Mouse (Mus musculus) megakaryocyte, embryonic 14.5 days (primary cell): ENCODE measurements around the gene Cpn1. TPM values are rescaled to one million over a fixed set of nuclear protein-coding genes. Genes with fewer than 3 reads are reported as not detected.

Source experiments
- H3K27me3 ChIP-seq: replicated peaks from 2 replicates; pipeline ENCODE3; 2012; ENCODE audit warnings: inconsistent platforms
- H3K36me3 ChIP-seq: replicated peaks from 2 replicates; pipeline ENCODE3; 2012; ENCODE audit warnings: low read length, inconsistent platforms, mixed read lengths
- H3K4me1 ChIP-seq: 2 replicates; pipeline ENCODE4 v1.6.1; 2012; ENCODE audit warnings: inconsistent platforms
- H3K4me3 ChIP-seq: replicated peaks from 2 replicates; pipeline ENCODE3; 2012; ENCODE audit warnings: moderate library complexity, mild to moderate bottlenecking, inconsistent platforms
- H3K9me3 ChIP-seq: 2 replicates; pipeline ENCODE4 v1.6.1; 2012; ENCODE audit warnings: inconsistent platforms
- FLI1 ChIP-seq: IDR thresholded peaks from 2 replicates; pipeline ENCODE4 v1.6.1; 2012; ENCODE audit warnings: low read length, inconsistent platforms, mixed read lengths
- GATA1 ChIP-seq: IDR thresholded peaks from 3 replicates; pipeline ENCODE4 v1.6.1; 2012; ENCODE audit warnings: mixed read lengths, low read length, inconsistent platforms, borderline replicate concordance
- polyA plus RNA-seq: library from polyadenylated mRNA; stranded (reverse); fragments of >175 nt; gene quantifications from 2 replicates; pipeline ENCODE4 v1.2.3, GENCODE M21; 2012; ENCODE audit warnings: low replicate concordance; ENCODE audit not compliant: insufficient read depth

The Cpn1 gene
- polyA plus RNA-seq, 1 experiment, result not detected

- TF ChIP-seq GATA1, result no peak
- no peak for TF ChIP-seq FLI1
- Histone ChIP-seq H3K4me1 (peaks cover 60% of the 10 kb centered on the region), H3K36me3 (peaks cover 3% of the 10 kb centered on the region), H3K4me3 (peak overlapping the region; percentile 90), H3K27me3 (no peaks in the 10 kb centered on the region), H3K9me3 (no peaks in the 10 kb centered on the region)
Observed at GRCm38 (mm10) chr19:43917763-43918162, 68.6 kb downstream of the Cpn1 start.

DNA sequence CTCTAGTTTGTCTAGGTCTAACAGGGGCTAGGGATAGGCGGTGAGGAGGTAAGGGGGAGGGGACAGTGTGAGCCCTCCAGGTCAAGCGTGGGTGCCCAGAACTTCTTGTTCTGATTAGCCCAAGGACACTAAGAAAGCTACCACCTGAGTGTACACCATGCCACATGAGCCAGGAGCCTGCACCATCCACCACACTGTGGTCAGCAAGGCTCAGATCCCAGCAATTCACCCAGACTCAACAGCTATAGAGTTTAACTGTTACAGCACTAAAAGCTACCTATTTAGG lies 69.0 kb downstream of the Cpn1 start:
- TF ChIP-seq FLI1 (no peak), GATA1 (no peak)
- no peaks in the 10 kb centered on the region for H3K9me3 ChIP-seq
- H3K4me3 ChIP-seq, result peak overlapping the region; percentile 90
- no peaks in the 10 kb centered on the region for H3K27me3 ChIP-seq
- peaks cover 63% of the 10 kb centered on the region for H3K4me1 ChIP-seq
- peaks cover 3% of the 10 kb centered on the region for H3K36me3 ChIP-seq

DNA sequence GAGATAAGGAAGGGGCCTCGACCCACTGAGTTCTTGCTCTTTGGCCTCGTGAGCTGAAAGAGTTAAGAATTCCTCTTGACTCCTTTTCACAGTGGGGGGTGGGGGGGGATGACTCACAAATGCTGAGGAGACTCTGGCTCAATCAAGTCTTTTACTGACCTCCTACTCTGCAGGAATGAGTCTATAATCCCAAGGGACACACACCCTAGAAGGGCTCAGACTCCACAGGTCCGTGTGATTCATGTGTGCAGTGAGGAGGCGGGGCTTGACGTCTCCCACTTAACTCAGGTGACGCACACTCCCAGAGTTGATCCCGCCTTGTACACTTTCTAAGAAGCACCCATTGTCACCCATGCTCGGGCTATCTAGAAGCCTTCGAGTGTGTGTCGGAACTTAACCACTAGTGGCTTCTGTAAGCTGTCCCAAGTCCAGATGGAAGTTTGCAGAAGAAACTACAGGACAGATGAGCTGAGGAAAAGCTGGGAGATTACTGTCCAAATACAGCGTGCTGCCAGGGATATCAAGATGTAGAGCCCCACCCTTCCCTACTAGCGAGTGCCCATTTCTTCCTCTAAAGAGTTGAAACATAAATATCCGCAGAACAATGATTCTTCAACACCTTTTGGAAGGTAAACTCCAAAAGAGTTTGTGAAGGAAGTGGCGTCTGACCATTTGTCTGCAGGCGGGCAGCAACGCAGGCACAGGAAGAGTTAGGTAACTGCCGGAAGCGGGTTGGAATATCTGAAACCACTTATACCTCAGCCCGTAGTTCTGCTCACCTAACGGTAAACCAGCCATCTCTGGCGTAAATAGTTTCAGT lies 69.6 kb downstream of the Cpn1 start:
- Histone ChIP-seq H3K36me3 (peaks cover 7% of the 10 kb centered on the region), H3K27me3 (no peaks in the 10 kb centered on the region), H3K4me3 (peak overlapping the region; percentile 90), H3K9me3 (no peaks in the 10 kb centered on the region), H3K4me1 (peaks cover 61% of the 10 kb centered on the region)
- TF ChIP-seq FLI1, result no peak
- TF ChIP-seq GATA1, result no peak

DNA sequence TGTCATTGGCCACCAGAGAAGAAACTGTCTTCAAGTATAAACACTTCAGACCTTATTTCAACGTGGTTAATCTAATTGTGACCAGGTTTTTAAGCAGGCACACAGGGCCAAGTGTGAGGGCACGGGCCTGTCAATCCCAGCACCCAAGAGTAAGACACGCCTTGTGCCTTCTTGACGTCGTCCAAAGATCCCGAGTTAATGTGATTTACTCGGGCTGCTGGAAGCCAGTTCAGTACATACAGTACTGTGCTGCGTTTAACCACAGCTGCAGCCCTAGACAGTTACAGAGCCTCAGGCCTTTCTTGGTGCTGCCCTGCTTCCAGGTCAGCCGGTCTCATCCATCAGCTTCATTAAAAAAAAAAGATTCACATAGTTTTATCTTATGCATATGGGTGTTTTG lies 70.9 kb downstream of the Cpn1 start:
- H3K9me3 ChIP-seq, result no peaks in the 10 kb centered on the region
- H3K4me1 ChIP-seq, result peaks cover 49% of the 10 kb centered on the region
- H3K27me3 ChIP-seq, result no peaks in the 10 kb centered on the region
- no peak for TF ChIP-seq FLI1
- TF ChIP-seq GATA1, result no peak
- no peak overlapping the region for H3K4me3 ChIP-seq
- peaks cover 19% of the 10 kb centered on the region for H3K36me3 ChIP-seq

DNA sequence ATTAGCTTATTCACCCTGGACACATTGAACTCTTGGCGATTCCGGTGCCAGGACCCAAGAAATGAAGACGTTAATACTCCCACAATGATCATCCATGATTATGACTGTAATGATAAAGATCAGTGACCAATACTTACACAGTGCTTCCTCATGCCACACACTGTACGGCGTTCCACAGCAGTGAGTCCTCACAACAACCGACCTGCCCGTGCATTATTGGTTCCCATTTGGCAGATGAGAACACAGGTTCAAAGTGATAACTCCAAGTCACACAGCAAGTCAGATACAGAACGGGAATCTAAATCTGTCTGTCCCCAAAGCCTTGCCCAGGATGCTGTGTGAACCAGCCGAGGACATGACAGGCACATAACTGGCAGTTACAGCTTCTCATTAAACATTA lies 71.4 kb downstream of the Cpn1 start:
- peaks cover 24% of the 10 kb centered on the region for H3K36me3 ChIP-seq
- no peak for TF ChIP-seq GATA1
- TF ChIP-seq FLI1, result no peak
- H3K9me3 ChIP-seq, result no peaks in the 10 kb centered on the region
- no peaks in the 10 kb centered on the region for H3K27me3 ChIP-seq
- H3K4me1 ChIP-seq, result peaks cover 44% of the 10 kb centered on the region
- no peak overlapping the region for H3K4me3 ChIP-seq

DNA sequence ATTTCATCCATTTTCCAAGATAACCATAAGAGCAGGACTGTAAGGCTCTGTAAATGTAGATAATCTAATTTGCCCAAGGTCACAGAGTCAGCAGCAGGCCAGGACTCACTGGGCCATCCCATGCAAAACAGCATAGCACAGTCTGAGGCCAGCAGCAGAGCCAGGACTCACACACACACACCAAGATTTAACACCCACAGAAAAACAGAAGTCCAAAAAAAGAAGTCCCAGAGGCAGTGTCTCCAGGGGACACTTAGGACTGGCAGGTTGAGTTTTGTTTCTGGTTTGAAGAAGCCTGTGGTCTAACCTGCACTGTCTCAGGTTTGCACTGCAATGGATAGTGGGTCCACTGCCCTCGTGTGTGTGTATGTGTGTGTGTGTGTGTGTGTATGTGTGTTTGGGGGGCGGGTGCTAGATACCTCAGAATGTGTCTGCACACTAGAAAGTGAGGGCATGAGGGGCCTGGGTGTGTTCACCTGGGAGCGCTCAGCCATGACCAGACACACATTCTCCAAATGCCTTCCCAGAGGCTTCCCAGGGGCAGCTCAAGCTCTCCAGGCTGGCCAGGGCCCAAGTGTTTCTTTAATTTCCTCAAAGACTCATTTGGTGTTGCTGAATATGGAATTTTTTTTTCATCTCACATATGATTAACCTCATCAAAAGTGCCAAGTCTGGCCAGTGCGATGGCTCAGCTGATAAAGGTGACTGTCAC lies 73.4 kb downstream of the Cpn1 start:
- no peak for TF ChIP-seq GATA1
- no peak for TF ChIP-seq FLI1
- no peaks in the 10 kb centered on the region for H3K9me3 ChIP-seq
- peaks cover 27% of the 10 kb centered on the region for H3K4me1 ChIP-seq
- H3K4me3 ChIP-seq, result no peak overlapping the region
- H3K36me3 ChIP-seq, result peaks cover 37% of the 10 kb centered on the region
- no peaks in the 10 kb centered on the region for H3K27me3 ChIP-seq

- no peaks in the 10 kb centered on the region for H3K4me1 ChIP-seq
- H3K9me3 ChIP-seq, result no peaks in the 10 kb centered on the region
- no peaks in the 10 kb centered on the region for H3K27me3 ChIP-seq
- H3K4me3 ChIP-seq, result no peak overlapping the region
- peaks cover 55% of the 10 kb centered on the region for H3K36me3 ChIP-seq
- no peak for TF ChIP-seq FLI1
- TF ChIP-seq GATA1, result no peak
Observed at GRCm38 (mm10) chr19:43906492-43906891, 79.9 kb downstream of the Cpn1 start.

Other genes with a start within 250 kb of the Cpn1 start
- 5.0 TPM in 1 of 2 replicates, not detected in the other for gene Cutc, start 233.6 kb downstream of the Cpn1 start, polyA plus RNA-seq
- gene Cox15, start 233.6 kb downstream of the Cpn1 start, polyA plus RNA-seq, result 0.56 and 2.6 TPM in 2 replicates
- not detected in 2 replicates for gene Abcc2, start 204.4 kb downstream of the Cpn1 start, polyA plus RNA-seq
- gene Dnmbp, start 46.4 kb downstream of the Cpn1 start, polyA plus RNA-seq, result 0.70 and 2.0 TPM in 2 replicates
- not detected in 2 replicates for gene Cyp2c23, start 42.7 kb upstream of the Cpn1 start, polyA plus RNA-seq
- 2.2 TPM in 1 of 2 replicates, not detected in the other for gene Erlin1, start 83.2 kb upstream of the Cpn1 start, polyA plus RNA-seq
- gene Chuk, start 120.9 kb upstream of the Cpn1 start, polyA plus RNA-seq, result 4.1 and 4.9 TPM in 2 replicates
- 2.3 and 3.5 TPM in 2 replicates for gene Cwf19l1, start 149.3 kb upstream of the Cpn1 start, polyA plus RNA-seq
- gene Bloc1s2, start 159.9 kb upstream of the Cpn1 start, polyA plus RNA-seq, result 29.4 and 133 TPM in 2 replicates
- 0.11 TPM in 1 of 2 replicates, not detected in the other for gene Pkd2l1, start 205.9 kb upstream of the Cpn1 start, polyA plus RNA-seq
- gene Scd3, start 216.7 kb upstream of the Cpn1 start, polyA plus RNA-seq, result not detected in 2 replicates